Mouse (Mus musculus): Measurements from ENCODE around the gene Rnpep. TPM values are rescaled to one million over a fixed set of nuclear protein-coding genes. Genes with fewer than 3 reads are reported as not detected.

Rnpep gene
- total RNA-seq, 2 experiments from 2014 or later = 79.1 to 83.4 TPM

Other genes with a start within 250 kb of the Rnpep start
- 0.05 TPM in 1 of 2 replicates, not detected in the other for gene Lgr6, start 178.8 kb downstream of the Rnpep start, total RNA-seq (2015)
- 0.08 TPM in 1 of 2 replicates, not detected in the other for gene Lgr6, start 178.8 kb downstream of the Rnpep start, total RNA-seq (2017)
- gene Ptpn7, start 151.4 kb downstream of the Rnpep start, total RNA-seq (2015) = 75.0 and 75.4 TPM in 2 replicates
- gene Ptpn7, start 151.4 kb downstream of the Rnpep start, total RNA-seq (2017) = 103 and 112 TPM in 2 replicates
- 32.1 and 35.1 TPM in 2 replicates for gene Arl8a, start 137.3 kb downstream of the Rnpep start, total RNA-seq (2015)
- gene Arl8a, start 137.3 kb downstream of the Rnpep start, total RNA-seq (2017) = 18.4 and 19.9 TPM in 2 replicates
- not detected in 2 replicates for gene Gpr37l1, start 116.4 kb downstream of the Rnpep start, total RNA-seq (2015)
- not detected in 2 replicates for gene Gpr37l1, start 116.4 kb downstream of the Rnpep start, total RNA-seq (2017)
- not detected in 2 replicates for gene Elf3, start 25.5 kb downstream of the Rnpep start, total RNA-seq (2015)
- 0.17 TPM in 1 of 2 replicates, not detected in the other for gene Elf3, start 25.5 kb downstream of the Rnpep start, total RNA-seq (2017)
- gene Timm17a, start 29.7 kb upstream of the Rnpep start, total RNA-seq (2015) = 81.8 and 87.0 TPM in 2 replicates
- 36.7 and 48.2 TPM in 2 replicates for gene Timm17a, start 29.7 kb upstream of the Rnpep start, total RNA-seq (2017)
- gene Lmod1, start 40.7 kb upstream of the Rnpep start, total RNA-seq (2015) = not detected in 2 replicates
- gene Lmod1, start 40.7 kb upstream of the Rnpep start, total RNA-seq (2017) = not detected in 2 replicates
- gene Shisa4, start 91.2 kb upstream of the Rnpep start, total RNA-seq (2015) = not detected in 2 replicates
- not detected in 2 replicates for gene Shisa4, start 91.2 kb upstream of the Rnpep start, total RNA-seq (2017)
- 35.9 and 47.0 TPM in 2 replicates for gene Ipo9, start 146.4 kb upstream of the Rnpep start, total RNA-seq (2015)
- gene Ipo9, start 146.4 kb upstream of the Rnpep start, total RNA-seq (2017) = 33.8 and 39.9 TPM in 2 replicates

Measured in megakaryocyte progenitor cell, adult 5-6 weeks (primary cell).